Mouse (Mus musculus): ENCODE data around the gene Npr2. TPM values are rescaled to one million over a fixed set of nuclear protein-coding genes. Genes with fewer than 3 reads are reported as not detected.

Gene Npr2
- total and polyA plus RNA-seq, 3 experiments, result 0.38 to 0.49 TPM; not detected in 1

- Histone ChIP-seq H3K79me2 (replicated peaks; ENCODE audit: control insufficient read depth, extremely low read depth, insufficient read depth, poor library complexity, severe bottlenecking) (no peaks in the 10 kb centered on the region), H3K9me3 (replicated peaks; ENCODE audit: low read length) (no peaks in the 10 kb centered on the region), H3K4me3 (replicated peaks in 1 of 3; ENCODE audit: low read depth in 2 of 3, low read length in 2 of 3, poor library complexity in 1 of 3) (no peak overlapping the region), H3K9ac (ENCODE audit: insufficient read depth, low read depth) (no peak overlapping the region), H3K36me3 (replicated peaks in 1 of 2; ENCODE audit: control insufficient read depth in 1 of 2, insufficient read depth in 1 of 2, low read length in 1 of 2) (no peaks in the 10 kb centered on the region), H3K27me3 (replicated peaks) (peaks cover 93% of the 10 kb centered on the region), H3K4me1 (ENCODE audit: control insufficient read depth in 1 of 2, insufficient read depth in 2 of 2) (no peaks in the 10 kb centered on the region), H3K4me2 (ENCODE audit: insufficient read depth, low read depth, poor library complexity, severe bottlenecking) (no peak overlapping the region), H3K27ac (ENCODE audit: insufficient read depth, low read depth) (no peak overlapping the region)
- TF ChIP-seq RCOR1 (conservative IDR thresholded peaks at IDR 0.05; ENCODE audit: low read depth, low read length), result no peak
- dilution Hi-C loops (cut with MboI; ENCODE audit: extremely low pct_ligation_motif_present, extremely low pct_unique_long_range_greater_than_20kb, low sequenced_read_pairs) (no loop called here), in situ Hi-C loops (cut with MboI; ENCODE audit: low pct_ligation_motif_present, low pct_unique_long_range_greater_than_20kb, low sequenced_read_pairs) (no loop called here)
- no peak for DNase-seq (ENCODE audit: extremely low read depth)
Measured at GRCm38 (mm10) chr4:43696561-43696960, 64.8 kb downstream of the Npr2 start.

GRCm38 (mm10) chr4:43700707-43701106 is 69.0 kb downstream of the Npr2 start, which contains the start of gene Olfr70:
Olfr70 (minus strand) TSS chr4:43700807.
- Histone ChIP-seq H3K79me2 (replicated peaks; ENCODE audit: control insufficient read depth, extremely low read depth, insufficient read depth, poor library complexity, severe bottlenecking) (no peaks in the 10 kb centered on the region), H3K27me3 (replicated peaks) (peaks cover 94% of the 10 kb centered on the region), H3K4me3 (replicated peaks in 1 of 3; ENCODE audit: low read depth in 2 of 3, low read length in 2 of 3, poor library complexity in 1 of 3) (no peak within 1 kb of the TSS), H3K36me3 (replicated peaks in 1 of 2; ENCODE audit: control insufficient read depth in 1 of 2, insufficient read depth in 1 of 2, low read length in 1 of 2) (no peaks in the 10 kb centered on the region), H3K4me2 (ENCODE audit: insufficient read depth, low read depth, poor library complexity, severe bottlenecking) (no peak within 1 kb of the TSS), H3K27ac (ENCODE audit: insufficient read depth, low read depth) (no peak within 1 kb of the TSS), H3K4me1 (ENCODE audit: control insufficient read depth in 1 of 2, insufficient read depth in 2 of 2) (no peaks in the 10 kb centered on the region), H3K9ac (ENCODE audit: insufficient read depth, low read depth) (no peak within 1 kb of the TSS), H3K9me3 (replicated peaks; ENCODE audit: low read length) (no peaks in the 10 kb centered on the region)
- DNase-seq (ENCODE audit: extremely low read depth), result no peak
- no peak for TF ChIP-seq RAD21 (IDR thresholded peaks at IDR 0.05; ENCODE audit: low read depth, low read length)
- no peak for TF ChIP-seq HCFC1 (IDR thresholded peaks at IDR 0.05; ENCODE audit: low read depth, low read length)
- TF ChIP-seq SIN3A (IDR thresholded peaks at IDR 0.05; ENCODE audit: low read length), result no peak
- no peak for TF ChIP-seq PAX5 (IDR thresholded peaks at IDR 0.05; ENCODE audit: low read length)
- TF ChIP-seq ZKSCAN1 (IDR thresholded peaks at IDR 0.05; ENCODE audit: borderline replicate concordance, low read depth, low read length), result no peak
- TF ChIP-seq NELFE (IDR thresholded peaks at IDR 0.05; ENCODE audit: low read depth, low read length), result no peak
- no peak for TF ChIP-seq MAX (IDR thresholded peaks at IDR 0.05; ENCODE audit: low read length)
- TF ChIP-seq MAFK (IDR thresholded peaks at IDR 0.05; ENCODE audit: insufficient replicate concordance, low read length), result no peak
- TF ChIP-seq CHD2 (IDR thresholded peaks at IDR 0.05; ENCODE audit: low read length), result no peak
- TF ChIP-seq NRF1 (IDR thresholded peaks at IDR 0.05; ENCODE audit: low read depth, low read length), result no peak
- no peak for TF ChIP-seq TCF12 (IDR thresholded peaks at IDR 0.05; ENCODE audit: low read depth, low read length)
- TF ChIP-seq KAT2A (IDR thresholded peaks at IDR 0.05; ENCODE audit: insufficient replicate concordance, low read length), result no peak
- TF ChIP-seq EP300 (IDR thresholded peaks at IDR 0.05; ENCODE audit: low read length), result no peak
- no peak for TF ChIP-seq MEF2A (IDR thresholded peaks at IDR 0.05; ENCODE audit: borderline replicate concordance, low read depth, low read length)
- no peak for TF ChIP-seq POLR2AphosphoS2 (IDR thresholded peaks at IDR 0.05; ENCODE audit: low read depth, low read length)
- no peak for TF ChIP-seq ELF1 (IDR thresholded peaks at IDR 0.05; ENCODE audit: low read depth, low read length)
- TF ChIP-seq CHD1 (IDR thresholded peaks at IDR 0.05; ENCODE audit: low read depth, low read length), result no peak
- no peak for TF ChIP-seq ZMIZ1 (IDR thresholded peaks at IDR 0.05; ENCODE audit: low read depth, low read length)
- TF ChIP-seq USF2 (conservative IDR thresholded peaks at IDR 0.05; ENCODE audit: low read depth, low read length), result no peak
- no peak for TF ChIP-seq IRF4 (IDR thresholded peaks at IDR 0.05; ENCODE audit: low read depth, low read length)
- in situ Hi-C loops (cut with MboI; ENCODE audit: low pct_ligation_motif_present, low pct_unique_long_range_greater_than_20kb, low sequenced_read_pairs), result no loop called here
- dilution Hi-C loops (cut with MboI; ENCODE audit: extremely low pct_ligation_motif_present, extremely low pct_unique_long_range_greater_than_20kb, low sequenced_read_pairs), result no loop called here

Other genes starting within 250 kb of the Npr2 start
Only the 20 nearest of the 27 such genes appear.
- gene Cd72, start 177.3 kb upstream of the Npr2 start, total RNA-seq (2012; rRNA removed), result 24.0 and 30.3 TPM in 2 replicates
- 47.6 and 61.4 TPM in 2 replicates for gene Cd72, start 177.3 kb upstream of the Npr2 start, total RNA-seq (2014; rRNA removed)
- 55.9 and 86.4 TPM in 2 replicates for gene Cd72, start 177.3 kb upstream of the Npr2 start, polyA plus RNA-seq (2012; ENCODE audit: insufficient read length, low read depth)
- 2.8 and 3.8 TPM in 2 replicates for gene Sit1, start 148.2 kb upstream of the Npr2 start, total RNA-seq (2012; rRNA removed)
- gene Sit1, start 148.2 kb upstream of the Npr2 start, total RNA-seq (2014; rRNA removed), result 10.5 and 10.8 TPM in 2 replicates
- gene Sit1, start 148.2 kb upstream of the Npr2 start, polyA plus RNA-seq (2012; ENCODE audit: insufficient read length, low read depth), result 10.1 and 12.5 TPM in 2 replicates
- 57.9 and 63.1 TPM in 2 replicates for gene Ccdc107, start 139.0 kb upstream of the Npr2 start, total RNA-seq (2012; rRNA removed)
- 23.0 and 33.4 TPM in 2 replicates for gene Ccdc107, start 139.0 kb upstream of the Npr2 start, total RNA-seq (2014; rRNA removed)
- 30.5 and 32.6 TPM in 2 replicates for gene Ccdc107, start 139.0 kb upstream of the Npr2 start, polyA plus RNA-seq (2012; ENCODE audit: insufficient read length, low read depth)
- 7.4 and 7.5 TPM in 2 replicates for gene Arhgef39, start 132.2 kb upstream of the Npr2 start, total RNA-seq (2012; rRNA removed)
- gene Arhgef39, start 132.2 kb upstream of the Npr2 start, total RNA-seq (2014; rRNA removed), result 7.1 and 7.3 TPM in 2 replicates
- 4.8 and 5.5 TPM in 2 replicates for gene Arhgef39, start 132.2 kb upstream of the Npr2 start, polyA plus RNA-seq (2012; ENCODE audit: insufficient read length, low read depth)
- not detected in 2 replicates for gene Car9, start 125.0 kb upstream of the Npr2 start, total RNA-seq (2012; rRNA removed)
- gene Car9, start 125.0 kb upstream of the Npr2 start, total RNA-seq (2014; rRNA removed), result not detected in 2 replicates
- gene Car9, start 125.0 kb upstream of the Npr2 start, polyA plus RNA-seq (2012; ENCODE audit: insufficient read length, low read depth), result not detected in 2 replicates
- 0.30 TPM in 1 of 2 replicates, not detected in the other for gene Tpm2, start 108.2 kb upstream of the Npr2 start, total RNA-seq (2012; rRNA removed)
- not detected in 2 replicates for gene Tpm2, start 108.2 kb upstream of the Npr2 start, total RNA-seq (2014; rRNA removed)
- gene Tpm2, start 108.2 kb upstream of the Npr2 start, polyA plus RNA-seq (2012; ENCODE audit: insufficient read length, low read depth), result 0.29 TPM in 1 of 2 replicates, not detected in the other
- gene Creb3, start 69.6 kb upstream of the Npr2 start, total RNA-seq (2012; rRNA removed), result 32.9 and 34.2 TPM in 2 replicates
- gene Creb3, start 69.6 kb upstream of the Npr2 start, total RNA-seq (2014; rRNA removed), result 26.1 and 27.6 TPM in 2 replicates
- gene Creb3, start 69.6 kb upstream of the Npr2 start, polyA plus RNA-seq (2012; ENCODE audit: insufficient read length, low read depth), result 33.1 and 37.2 TPM in 2 replicates
- gene Tln1, start 69.2 kb upstream of the Npr2 start, total RNA-seq (2012; rRNA removed), result 59.3 and 60.4 TPM in 2 replicates
- 22.3 and 22.7 TPM in 2 replicates for gene Tln1, start 69.2 kb upstream of the Npr2 start, total RNA-seq (2014; rRNA removed)
- gene Tln1, start 69.2 kb upstream of the Npr2 start, polyA plus RNA-seq (2012; ENCODE audit: insufficient read length, low read depth), result 50.1 and 69.2 TPM in 2 replicates
- gene Rgp1, start 53.2 kb upstream of the Npr2 start, total RNA-seq (2012; rRNA removed), result 16.6 and 22.0 TPM in 2 replicates
- gene Rgp1, start 53.2 kb upstream of the Npr2 start, total RNA-seq (2014; rRNA removed), result 5.4 and 10.1 TPM in 2 replicates
- gene Rgp1, start 53.2 kb upstream of the Npr2 start, polyA plus RNA-seq (2012; ENCODE audit: insufficient read length, low read depth), result 32.7 and 37.0 TPM in 2 replicates
- gene Gba2, start 53.1 kb upstream of the Npr2 start, total RNA-seq (2012; rRNA removed), result 3.6 and 4.1 TPM in 2 replicates
- gene Gba2, start 53.1 kb upstream of the Npr2 start, total RNA-seq (2014; rRNA removed), result 3.2 TPM in 2 replicates
- 8.7 and 11.2 TPM in 2 replicates for gene Gba2, start 53.1 kb upstream of the Npr2 start, polyA plus RNA-seq (2012; ENCODE audit: insufficient read length, low read depth)
- gene Msmp, start 47.4 kb upstream of the Npr2 start, total RNA-seq (2012; rRNA removed), result 0.46 and 0.72 TPM in 2 replicates
- gene Msmp, start 47.4 kb upstream of the Npr2 start, total RNA-seq (2014; rRNA removed), result not detected in 2 replicates
- gene Msmp, start 47.4 kb upstream of the Npr2 start, polyA plus RNA-seq (2012; ENCODE audit: insufficient read length, low read depth), result 5.9 and 6.3 TPM in 2 replicates
- 0.08 TPM in 1 of 2 replicates, not detected in the other for gene Spag8, start 21.7 kb downstream of the Npr2 start, total RNA-seq (2012; rRNA removed)
- gene Spag8, start 21.7 kb downstream of the Npr2 start, total RNA-seq (2014; rRNA removed), result not detected in 2 replicates
- gene Spag8, start 21.7 kb downstream of the Npr2 start, polyA plus RNA-seq (2012; ENCODE audit: insufficient read length, low read depth), result not detected in 2 replicates
- gene Hint2, start 24.5 kb downstream of the Npr2 start, total RNA-seq (2012; rRNA removed), result 21.2 and 27.9 TPM in 2 replicates
- 17.0 and 17.8 TPM in 2 replicates for gene Hint2, start 24.5 kb downstream of the Npr2 start, total RNA-seq (2014; rRNA removed)
- 6.4 and 8.1 TPM in 2 replicates for gene Hint2, start 24.5 kb downstream of the Npr2 start, polyA plus RNA-seq (2012; ENCODE audit: insufficient read length, low read depth)
- gene Tmem8b, start 37.0 kb downstream of the Npr2 start, total RNA-seq (2012; rRNA removed), result 0.17 and 0.47 TPM in 2 replicates
- gene Tmem8b, start 37.0 kb downstream of the Npr2 start, total RNA-seq (2014; rRNA removed), result not detected in 2 replicates
- gene Tmem8b, start 37.0 kb downstream of the Npr2 start, polyA plus RNA-seq (2012; ENCODE audit: insufficient read length, low read depth), result 0.16 and 0.26 TPM in 2 replicates
- 5.1 and 6.3 TPM in 2 replicates for gene Fam221b, start 37.2 kb downstream of the Npr2 start, total RNA-seq (2012; rRNA removed)
- gene Fam221b, start 37.2 kb downstream of the Npr2 start, total RNA-seq (2014; rRNA removed), result not detected in 2 replicates
- 0.07 and 0.12 TPM in 2 replicates for gene Fam221b, start 37.2 kb downstream of the Npr2 start, polyA plus RNA-seq (2012; ENCODE audit: insufficient read length, low read depth)
- not detected in 2 replicates for gene Olfr70, start 68.9 kb downstream of the Npr2 start, total RNA-seq (2012; rRNA removed)
- not detected in 2 replicates for gene Olfr70, start 68.9 kb downstream of the Npr2 start, total RNA-seq (2014; rRNA removed)
- not detected in 2 replicates for gene Olfr70, start 68.9 kb downstream of the Npr2 start, polyA plus RNA-seq (2012; ENCODE audit: insufficient read length, low read depth)
- not detected in 2 replicates for gene Olfr71, start 78.3 kb downstream of the Npr2 start, total RNA-seq (2012; rRNA removed)
- not detected in 2 replicates for gene Olfr71, start 78.3 kb downstream of the Npr2 start, total RNA-seq (2014; rRNA removed)
- gene Olfr71, start 78.3 kb downstream of the Npr2 start, polyA plus RNA-seq (2012; ENCODE audit: insufficient read length, low read depth), result not detected in 2 replicates
- not detected in 2 replicates for gene Hrct1, start 95.3 kb downstream of the Npr2 start, total RNA-seq (2012; rRNA removed)
- gene Hrct1, start 95.3 kb downstream of the Npr2 start, total RNA-seq (2014; rRNA removed), result not detected in 2 replicates
- not detected in 2 replicates for gene Hrct1, start 95.3 kb downstream of the Npr2 start, polyA plus RNA-seq (2012; ENCODE audit: insufficient read length, low read depth)
- gene Spaar, start 98.1 kb downstream of the Npr2 start, total RNA-seq (2012; rRNA removed), result not detected in 2 replicates
- not detected in 2 replicates for gene Spaar, start 98.1 kb downstream of the Npr2 start, total RNA-seq (2014; rRNA removed)
- not detected in 2 replicates for gene Spaar, start 98.1 kb downstream of the Npr2 start, polyA plus RNA-seq (2012; ENCODE audit: insufficient read length, low read depth)
- not detected in 2 replicates for gene Olfr159, start 139.1 kb downstream of the Npr2 start, total RNA-seq (2012; rRNA removed)
- gene Olfr159, start 139.1 kb downstream of the Npr2 start, total RNA-seq (2014; rRNA removed), result not detected in 2 replicates
- gene Olfr159, start 139.1 kb downstream of the Npr2 start, polyA plus RNA-seq (2012; ENCODE audit: insufficient read length, low read depth), result not detected in 2 replicates

Data from CH12.LX (cell line).